Mouse (Mus musculus) forebrain, embryonic 11.5 days (tissue): ENCODE data around the gene Grb10. TPM values are rescaled to one million over a fixed set of nuclear protein-coding genes. Genes with fewer than 3 reads are reported as not detected.

Experiments
- ATAC-seq: fragments of 200-750 bp; cut with Nextera tagmentation; replicated peaks from 2 replicates; pipeline ENCODE4 v1.8.0; 2017; ENCODE audit warnings: moderate TSS enrichment; ENCODE audit not compliant: low FRiP score
- DNase-seq: peaks from one replicate; pipeline ENCODE4 v3.0.0-alpha.2; 2017; ENCODE audit warnings: low spot score
- H3K27ac ChIP-seq: fragments of 300-500 bp; sonication (generic); 2 replicates; pipeline ENCODE4 v1.5.1; 2014; ENCODE audit warnings: low read depth, low read length
- H3K27me3 ChIP-seq: fragments of 300-500 bp; sonication (generic); 2 replicates; pipeline ENCODE4 v1.6.1; 2014; ENCODE audit warnings: mild to moderate bottlenecking, low read length, mixed read lengths; ENCODE audit not compliant: control insufficient read depth, insufficient read depth
- H3K36me3 ChIP-seq: fragments of 300-500 bp; sonication (generic); 2 replicates; pipeline ENCODE4 v1.6.1; 2014; ENCODE audit warnings: mild to moderate bottlenecking, low read length, moderate library complexity, mixed read lengths; ENCODE audit not compliant: control insufficient read depth, insufficient read depth
- H3K4me1 ChIP-seq: fragments of 300-500 bp; sonication (generic); replicated peaks from 2 replicates; pipeline ENCODE4 v1.6.1; 2014; ENCODE audit warnings: low read length, mixed read lengths; ENCODE audit not compliant: control insufficient read depth, insufficient read depth
- H3K4me2 ChIP-seq: fragments of 300-500 bp; sonication (generic); 2 replicates; pipeline ENCODE4 v1.6.1; 2014; ENCODE audit warnings: low read depth, mild to moderate bottlenecking, low read length, moderate library complexity, mixed read lengths; ENCODE audit not compliant: severe bottlenecking
- H3K4me3 ChIP-seq: fragments of 300-500 bp; sonication (generic); 2 replicates; pipeline ENCODE4 v1.5.1; 2014; ENCODE audit warnings: low read depth, low read length
- H3K9ac ChIP-seq: fragments of 300-500 bp; sonication (generic); 2 replicates; pipeline ENCODE4 v1.6.1; 2014; ENCODE audit warnings: low read length
- H3K9me3 ChIP-seq: fragments of 300-500 bp; sonication (generic); 2 replicates; pipeline ENCODE4 v1.6.1; 2016; ENCODE audit warnings: low read length, mixed read lengths; ENCODE audit not compliant: control insufficient read depth
- WGBS: fragments of 180-500 bp; shearing (Covaris S2); extraction: QIAGEN DNeasy Blood & Tissue Kit; methylation state at CpG from one replicate; pipeline ENCODE4 v1.1.7; 2014; 5-methylcytosine and 5-hydroxymethylcytosine counted together
- polyA plus RNA-seq: library from polyadenylated mRNA; unstranded; fragments of >200 nt; fragmentation: Nextera tagmentation; extraction: Ambion mirVana; gene quantifications from 2 replicates; pipeline ENCODE4 v1.2.1, GENCODE M21; 2014

Gene Grb10
- polyA plus RNA-seq, 1 experiment from 2014 or later, result 158 TPM

GRCm38 (mm10) chr11:11885246-11885643, 153.2 kb downstream of the Grb10 start:
- Histone ChIP-seq H3K36me3 (no peaks in the 10 kb centered on the region), H3K4me2 (no peak overlapping the region), H3K4me1 (peaks cover 3% of the 10 kb centered on the region; the same call in 1 of the 2 replicates), H3K4me3 (no peak overlapping the region), H3K9me3 (no peaks in the 10 kb centered on the region), H3K27me3 (no peaks in the 10 kb centered on the region), H3K9ac (no peak overlapping the region), H3K27ac (no peak overlapping the region)
- ATAC-seq (no peak), DNase-seq (no peak)
- 80% methylated on average over 4 of the region's 4 CpGs for WGBS

DNA sequence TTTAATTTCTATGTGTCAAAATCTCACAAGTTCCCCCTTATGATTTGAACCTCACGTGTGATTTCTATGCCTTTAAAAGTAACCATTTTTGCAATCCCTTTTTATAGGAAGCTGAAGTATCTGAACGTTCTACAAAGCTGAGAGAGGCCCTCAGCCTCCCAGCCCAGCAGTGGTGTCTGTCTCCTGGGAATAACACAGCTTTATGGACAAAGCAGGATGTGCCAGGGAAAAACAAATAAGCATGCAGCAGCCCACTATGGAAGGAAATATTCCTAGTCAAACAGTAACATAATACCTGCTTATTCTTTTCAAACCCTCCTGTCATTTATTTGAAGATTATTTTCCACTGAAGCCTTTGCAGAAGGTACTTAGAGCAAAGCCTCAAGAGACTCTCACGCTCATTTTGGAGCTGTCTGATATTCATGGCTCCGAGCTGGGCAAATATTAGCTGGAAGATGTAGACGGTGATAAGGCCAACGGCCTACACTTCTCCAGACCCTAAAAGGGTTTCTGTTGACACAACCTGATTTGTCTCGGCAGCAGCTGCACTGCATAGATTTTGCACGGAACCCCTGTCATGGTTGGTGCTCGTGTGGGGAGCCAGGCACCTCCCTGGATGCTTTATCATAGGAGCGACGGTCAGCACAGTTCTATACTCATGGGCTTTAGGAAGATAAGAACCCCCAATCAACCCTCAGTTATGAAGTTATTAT, 153.8 kb downstream of the Grb10 start:
- 69% methylated on average over 11 of the region's 11 CpGs for WGBS
- H3K9ac ChIP-seq, result no peak overlapping the region
- H3K27ac ChIP-seq, result no peak overlapping the region
- ATAC-seq (no peak), DNase-seq (no peak)
- no peak overlapping the region for H3K4me2 ChIP-seq
- H3K9me3 ChIP-seq, result no peaks in the 10 kb centered on the region
- H3K36me3 ChIP-seq, result no peaks in the 10 kb centered on the region
- no peak overlapping the region for H3K4me3 ChIP-seq
- peaks cover 5% of the 10 kb centered on the region; the same call in 1 of the 2 replicates for H3K4me1 ChIP-seq
- H3K27me3 ChIP-seq, result no peaks in the 10 kb centered on the region

- H3K4me3 ChIP-seq, result no peak overlapping the region
- H3K36me3 ChIP-seq, result no peaks in the 10 kb centered on the region
- no peaks in the 10 kb centered on the region for H3K27me3 ChIP-seq
- peaks cover 9% of the 10 kb centered on the region; the same call in 1 of the 2 replicates for H3K4me1 ChIP-seq
- DNase-seq (no peak), ATAC-seq (no peak)
- H3K4me2 ChIP-seq, result no peak overlapping the region
- no peak overlapping the region for H3K27ac ChIP-seq
- no peaks in the 10 kb centered on the region for H3K9me3 ChIP-seq
- no peak overlapping the region for H3K9ac ChIP-seq
- 24% methylated on average over 1 of the region's 1 CpGs for WGBS
Measured at GRCm38 (mm10) chr11:11881783-11882155, 156.7 kb downstream of the Grb10 start.

- Histone ChIP-seq H3K27me3 (no peaks in the 10 kb centered on the region), H3K4me2 (no peak overlapping the region), H3K36me3 (no peaks in the 10 kb centered on the region), H3K4me3 (no peak overlapping the region), H3K9me3 (no peaks in the 10 kb centered on the region), H3K4me1 (peaks cover 9% of the 10 kb centered on the region; the same call in 1 of the 2 replicates), H3K27ac (no peak overlapping the region), H3K9ac (no peak overlapping the region)
- no peak for DNase-seq
- 32% methylated on average over 13 of the region's 13 CpGs for whole genome bisulfite sequencing
- ATAC-seq, result no peak
Measured at GRCm38 (mm10) chr11:11881026-11881782, 157.3 kb downstream of the Grb10 start.

Other genes starting within 250 kb of the Grb10 start
- gene Fignl1, start 229.7 kb downstream of the Grb10 start, polyA plus RNA-seq, result 89.5 and 101 TPM in 2 replicates
- 6.8 and 8.7 TPM in 2 replicates for gene Ddc, start 140.5 kb downstream of the Grb10 start, polyA plus RNA-seq